Comparison of ENCODE assay signal across 8 mouse cellular contexts in genomic region chr2:18026116-18026947, GRCm38 (mm10). TPM values are rescaled to one million over a fixed set of nuclear protein-coding genes. Genes with fewer than 3 reads are reported as not detected.
A peak's percentile ranks its signal among the peaks of the same experiment; 100 is the strongest.
DNase-seq lines count a peak whose midpoint lies in the region; TF ChIP-seq lines count a peak whose summit lies in the region.

No protein-coding gene starts in this region.

- no peak for TF ChIP-seq CTCF in spleen, adult 2 months (IDR thresholded peaks at IDR 0.05; ENCODE audit: extremely low read depth, insufficient read depth, insufficient read length, insufficient replicate concordance)

- H3K27ac ChIP-seq in spleen, adult 2 months (ENCODE audit: insufficient read depth, low read length): peak overlapping the region; percentile 22; the same call in 1 of the 2 replicates

- 1% methylated on average over 44 of the region's 44 CpGs for WGBS in spleen, adult 2 months

- TF ChIP-seq POLR2A in spleen, adult 2 months (IDR thresholded peaks at IDR 0.05; ENCODE audit: low read depth, low read length): no peak

- H3K4me3 ChIP-seq in spleen, adult 2 months (ENCODE audit: extremely low read depth, insufficient read depth, insufficient read length): peak overlapping the region; percentile 68

- H3K4me1 ChIP-seq in spleen, adult 2 months (ENCODE audit: control insufficient read depth, insufficient read depth, insufficient read length): peaks cover 10% of the 10 kb centered on the region

- H3K36me3 ChIP-seq in spleen, adult 2 months (ENCODE audit: control insufficient read depth, insufficient read depth, low read length): no peaks in the 10 kb centered on the region

- peaks cover 17% of the 10 kb centered on the region for H3K27me3 ChIP-seq in spleen, adult 2 months (ENCODE audit: control insufficient read depth, insufficient read depth, low read length)

- DNase-seq in spleen, adult 2 months (ENCODE audit: low read depth in 1 of 2, low spot score in 2 of 2): peak in 1 of 2 experiments; percentile 23
- DNase-seq in spleen, adult 12 weeks (ENCODE audit: low spot score): no peak
- peak; percentile 77 for DNase-seq in embryo, embryonic 9.5 days (ENCODE audit: extremely low spot score)
- peak; percentile 58 to 67 for DNase-seq in heart, adult 9 months (ENCODE audit: low spot score in 2 of 2)
- peak; percentile 82 to 84 for DNase-seq in kidney, adult 8-10 months
- peak; percentile 67 for DNase-seq in lung, postnatal 10 days
- DNase-seq in retina, embryonic 14.5 days (ENCODE audit: low spot score): peak; percentile 69
- DNase-seq in urinary bladder, postnatal 4 days (ENCODE audit: low spot score in 2 of 2): peak; percentile 46 to 66

RNA-seq across cellular contexts. Expression of gene A930004D18Rik, which starts 11.2 kb away (rescaled TPM):
- 0.52 and 1.1 TPM in 2 replicates for polyA plus RNA-seq in spleen, adult 2 months (2012; rRNA removed)

RNA-seq across cellular contexts. Expression of gene Skida1, which starts 22.5 kb away (rescaled TPM):
- 0.22 and 0.46 TPM in 2 replicates for polyA plus RNA-seq in spleen, adult 2 months (2012; rRNA removed)

RNA-seq across cellular contexts. Expression of gene Mllt10, which starts 28.7 kb away (rescaled TPM):
- polyA plus RNA-seq in spleen, adult 2 months (2012; rRNA removed): 27.4 and 30.1 TPM in 2 replicates

RNA-seq across cellular contexts. Expression of gene H2al2a, which starts 29.6 kb away (rescaled TPM):
- not detected in 2 replicates for polyA plus RNA-seq in spleen, adult 2 months (2012; rRNA removed)
